Mouse (Mus musculus) testis, adult 2 months (tissue): ENCODE measurements around the gene Sncb.
A peak's percentile ranks its signal among the peaks of the same experiment; 100 is the strongest.

Source experiments
- CTCF ChIP-seq: fragments of 200-500 bp; IDR thresholded peaks from 2 replicates; pipeline ENCODE4 v1.5.1; 2012; ENCODE audit warnings: low read depth, mild to moderate bottlenecking, inconsistent platforms, low read length, moderate library complexity; ENCODE audit not compliant: control insufficient read depth, insufficient read depth, insufficient replicate concordance
- POLR2A ChIP-seq: fragments of 200-500 bp; IDR thresholded peaks from 2 replicates; pipeline ENCODE4 v1.6.1; 2012; ENCODE audit warnings: low read depth, mild to moderate bottlenecking, inconsistent platforms, low read length, moderate library complexity; ENCODE audit not compliant: control insufficient read depth

DNA sequence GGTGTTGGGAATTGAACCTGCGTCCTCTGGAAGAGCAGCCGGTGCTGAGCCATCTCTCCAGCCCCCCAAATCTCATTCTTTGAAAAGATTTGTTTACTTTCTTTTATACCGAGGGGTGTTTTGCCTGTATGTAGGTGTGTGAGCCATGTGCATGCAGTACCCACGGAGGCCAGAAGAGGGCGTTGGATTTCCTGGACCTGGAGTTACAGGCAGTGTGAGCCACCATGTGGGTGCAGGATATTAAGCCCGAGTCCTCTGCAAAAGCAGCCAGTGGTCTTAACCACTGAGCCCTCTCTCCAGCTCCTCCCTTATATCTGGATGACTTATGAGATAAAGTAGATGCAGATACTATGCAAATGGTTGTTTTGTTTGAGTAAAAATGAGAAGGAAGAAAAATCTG, 36.6 kb upstream of the Sncb start:
- TF ChIP-seq CTCF: peak; percentile 86; the same call in 1 of the 2 replicates
- TF ChIP-seq POLR2A: no peak
